Mouse (Mus musculus) erythroblast, adult 5-6 weeks (primary cell): ENCODE data around the gene Ntn5. TPM values are rescaled to one million over a fixed set of nuclear protein-coding genes. Genes with fewer than 3 reads are reported as not detected.

ENCODE experiments used
- ATAC-seq: replicated peaks from 2 replicates; pipeline ENCODE4 v1.8.0; 2016; ENCODE audit warnings: moderate number of reproducible peaks, mild to moderate bottlenecking, moderate TSS enrichment, inconsistent platforms; ENCODE audit not compliant: poor library complexity, low FRiP score, severe bottlenecking
- total RNA-seq, 2 experiments: library from RNA; stranded (forward) in 1 of 2; stranded (reverse) in 1 of 2; fragments of 150-400 nt in 1 of 2; fragments of 200-764, 138-1000 nt in 1 of 2; gene quantifications; 2 replicates each; pipeline versions ENCODE4 v1.2.3 to v1.2.4; 2015 to 2017; ENCODE audit warnings: low replicate concordance in 2 of 2

Gene Ntn5
- total RNA-seq, 2 experiments from 2014 or later = not detected

DNA sequence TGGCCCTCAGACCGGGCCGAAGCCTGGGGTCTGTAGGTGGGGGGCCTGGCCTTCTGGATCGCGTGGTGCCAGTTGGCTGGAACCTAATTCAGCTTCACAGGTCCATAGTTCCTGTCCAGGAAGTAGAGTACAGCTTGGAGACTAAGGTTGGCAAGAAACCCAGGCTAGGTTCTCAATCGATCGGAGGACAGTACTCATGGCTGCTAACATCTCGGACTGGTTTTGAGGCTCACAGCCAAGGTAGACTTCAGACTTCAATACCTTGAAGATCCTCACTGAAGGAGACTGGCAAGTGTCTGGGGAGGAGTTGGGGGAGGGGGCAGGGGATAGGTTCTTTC, 37.4 kb downstream of the Ntn5 start:
- ATAC-seq = no peak

GRCm38 (mm10) chr7:45721642-45722347, 38.0 kb downstream of the Ntn5 start:
- no peak for ATAC-seq

DNA sequence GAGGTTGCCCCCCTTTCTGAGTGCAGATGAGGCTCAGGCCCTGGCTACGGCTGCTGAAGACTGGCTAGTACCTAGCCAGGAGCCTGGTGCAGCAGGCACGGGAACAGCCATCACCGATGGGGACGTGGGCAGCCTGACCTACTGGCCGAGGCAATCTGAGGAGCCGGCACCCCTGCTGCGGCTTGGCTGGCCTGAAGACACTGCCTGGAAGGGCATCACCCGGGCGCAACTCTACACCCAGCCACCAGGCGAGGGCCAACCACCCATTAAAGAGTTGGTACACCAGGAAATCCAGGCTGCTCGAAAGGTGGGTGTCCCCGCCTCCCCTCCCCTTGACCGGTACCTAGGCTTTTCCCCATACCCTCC, 38.5 kb downstream of the Ntn5 start:
- ATAC-seq = no peak

DNA sequence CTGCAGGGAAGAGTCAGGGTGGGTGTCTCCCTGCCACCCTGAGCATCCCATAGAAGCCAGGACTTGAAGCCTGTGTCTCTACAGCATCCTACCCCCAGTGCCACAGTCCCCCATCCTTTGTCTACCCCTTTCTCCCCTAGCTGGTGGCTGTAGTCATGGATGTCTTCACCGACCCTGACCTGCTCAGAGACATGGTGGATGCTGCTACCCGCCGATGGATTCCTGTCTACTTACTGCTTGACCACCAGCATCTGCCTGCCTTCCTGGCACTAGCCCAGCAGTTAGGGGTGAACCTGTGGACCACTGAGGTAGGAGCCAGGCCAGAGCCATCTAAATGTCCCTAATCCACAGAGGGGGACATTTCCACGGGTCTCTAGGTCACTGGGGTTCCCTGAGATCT, 39.5 kb downstream of the Ntn5 start:
- no peak for ATAC-seq

GRCm38 (mm10) chr7:45723781-45724180, 40.0 kb downstream of the Ntn5 start:
- ATAC-seq = no peak

- no peak for ATAC-seq
Observed at GRCm38 (mm10) chr7:45725151-45725550, 41.3 kb downstream of the Ntn5 start.

DNA sequence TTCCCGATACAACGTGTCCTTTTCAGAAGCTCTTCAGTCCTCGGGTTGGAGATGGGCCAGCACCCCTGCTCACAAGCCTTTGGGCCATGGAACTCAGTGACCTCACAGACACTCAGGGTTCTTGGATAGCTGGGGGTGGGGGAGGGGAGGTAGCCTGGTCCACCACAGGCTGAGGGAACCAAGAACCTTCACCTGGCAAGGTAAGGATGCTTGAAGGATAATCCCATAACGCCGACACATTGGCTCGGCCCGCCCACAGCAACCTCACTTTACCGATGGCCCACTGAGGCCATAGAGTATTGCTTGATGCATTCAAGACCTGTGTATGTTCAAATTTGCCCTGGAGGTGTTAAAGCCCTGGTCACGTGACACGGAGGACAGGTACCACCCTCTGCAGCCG, 41.9 kb downstream of the Ntn5 start, which contains the start of gene Spaca4:
Spaca4 (minus strand) TSS at position 101 of the 400 bp plus-strand sequence.
- no peak for ATAC-seq

DNA sequence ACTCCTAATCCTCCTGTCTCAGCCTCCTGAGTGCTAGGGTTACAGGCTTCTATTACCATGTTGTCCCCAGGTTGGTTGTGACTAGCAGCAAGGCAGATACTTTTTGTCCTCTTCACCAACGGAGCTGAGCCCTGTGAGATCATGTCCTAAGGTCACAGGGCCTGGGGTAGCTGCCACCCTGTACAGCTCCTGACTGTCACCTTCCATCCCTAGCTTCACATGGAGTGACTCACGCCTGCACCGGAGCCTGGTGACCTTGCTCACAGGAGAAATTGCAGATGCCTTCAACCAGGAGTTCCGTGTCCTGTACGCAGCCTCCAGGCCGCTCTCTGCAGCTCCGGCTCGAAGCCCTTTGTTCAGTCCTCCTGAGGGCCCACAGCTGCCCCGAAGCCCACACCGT, 42.6 kb downstream of the Ntn5 start:
- no peak for ATAC-seq

DNA sequence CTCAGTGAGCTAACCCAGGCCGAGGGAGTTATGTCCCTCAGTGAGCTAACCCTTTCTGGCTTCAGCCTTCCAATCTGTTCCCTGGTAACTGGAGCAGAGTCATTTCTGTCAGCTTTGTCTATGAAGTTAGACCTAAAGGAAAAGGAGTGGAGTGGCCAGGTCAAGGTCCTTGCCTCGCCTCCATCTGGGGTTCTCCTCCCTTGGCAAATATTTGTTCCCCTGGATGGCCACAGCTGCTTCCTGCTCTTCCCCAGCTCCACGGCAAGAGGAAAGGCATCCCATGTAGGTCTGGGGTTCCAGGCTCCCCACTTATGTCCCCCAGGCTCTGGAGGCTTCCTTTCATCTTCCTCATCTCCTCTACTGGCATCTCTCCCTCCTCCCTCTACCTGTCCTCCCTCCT, 43.8 kb downstream of the Ntn5 start:
- no peak for ATAC-seq

GRCm38 (mm10) chr7:45730727-45731431, 47.1 kb downstream of the Ntn5 start:
- no peak for ATAC-seq

DNA sequence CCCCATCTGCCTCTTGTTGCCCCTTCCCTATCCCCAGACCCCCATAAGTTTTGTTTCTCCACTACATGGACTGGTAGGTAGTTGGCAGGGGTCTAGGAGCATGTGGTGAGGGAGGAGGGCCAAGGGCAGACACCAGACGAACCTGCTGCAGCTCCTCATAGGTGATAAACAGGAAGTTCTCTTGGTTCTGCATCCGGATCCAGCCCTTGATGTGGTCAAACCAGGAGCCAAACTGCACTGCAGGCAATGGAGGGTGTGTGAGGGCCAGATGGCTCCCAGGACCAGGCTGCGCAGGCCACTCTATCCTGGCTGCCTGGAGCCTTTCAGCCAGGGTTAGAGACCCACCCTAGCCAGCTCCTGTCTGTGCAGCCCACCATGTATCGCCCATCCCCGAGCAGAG, 49.7 kb downstream of the Ntn5 start:
- ATAC-seq = no peak

DNA sequence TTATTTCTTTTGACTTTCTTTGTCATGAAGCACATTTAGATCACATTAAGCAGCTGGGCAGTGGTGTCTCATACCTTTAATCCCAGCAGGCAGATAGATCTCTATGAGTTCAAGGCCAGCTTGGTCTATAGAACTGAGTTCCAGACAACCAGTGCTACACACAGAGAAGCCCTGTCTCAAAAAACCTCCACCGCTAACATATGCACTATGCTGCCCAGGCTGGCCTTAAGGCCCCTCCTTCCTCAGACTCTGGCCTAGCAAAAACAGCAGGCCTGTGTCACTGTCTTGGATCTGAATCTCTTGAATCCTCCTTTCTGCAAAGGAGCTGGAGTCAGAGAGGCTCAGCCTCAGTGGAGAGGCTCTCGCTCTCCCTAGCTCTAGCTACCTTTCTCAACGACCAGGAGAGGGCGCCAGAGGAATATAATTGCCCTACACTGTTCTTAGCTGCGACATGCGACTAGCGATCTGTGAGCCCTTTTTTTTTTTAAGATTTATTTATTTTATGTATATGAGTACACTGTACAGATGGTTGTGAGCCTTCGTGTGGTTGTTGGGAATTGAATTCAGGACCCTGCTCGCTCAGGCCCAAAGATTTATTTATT, 55.4 kb downstream of the Ntn5 start:
- peak; percentile 91 for ATAC-seq

GRCm38 (mm10) chr7:45739820-45740219, 56.0 kb downstream of the Ntn5 start:
- no peak for ATAC-seq

GRCm38 (mm10) chr7:45741308-45741707, 57.5 kb downstream of the Ntn5 start:
- ATAC-seq = no peak

- ATAC-seq = no peak
Observed at GRCm38 (mm10) chr7:45741777-45742176, 58.0 kb downstream of the Ntn5 start.

DNA sequence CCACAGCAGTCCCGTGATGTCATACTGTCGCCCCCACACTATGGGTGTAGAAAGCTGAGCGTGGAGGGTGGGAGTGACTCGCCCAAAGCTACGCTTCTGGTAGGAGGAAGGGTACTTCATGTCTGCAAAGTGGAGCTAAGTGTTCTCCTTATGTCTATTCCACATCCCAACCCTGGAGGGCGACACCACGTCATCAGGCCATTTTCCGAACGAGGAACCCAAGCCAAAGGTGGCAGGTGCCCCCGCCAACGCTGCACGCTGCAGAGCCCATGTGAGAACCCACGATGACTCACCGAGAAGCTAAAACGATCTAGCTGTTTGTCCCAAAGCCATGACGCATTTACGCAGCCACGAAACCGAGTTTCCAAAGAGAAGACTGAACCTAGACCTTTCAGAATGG, 58.5 kb downstream of the Ntn5 start:
- ATAC-seq = no peak

Other genes with a start within 250 kb of the Ntn5 start
Only the 30 nearest of the 36 such genes appear.
- not detected in 2 replicates for gene Tulp2, start 202.1 kb upstream of the Ntn5 start, total RNA-seq (2015; ENCODE audit: low replicate concordance)
- 0.42 TPM in 1 of 2 replicates, not detected in the other for gene Tulp2, start 202.1 kb upstream of the Ntn5 start, total RNA-seq (2017; ENCODE audit: low replicate concordance)
- gene Gm45808, start 197.2 kb upstream of the Ntn5 start, total RNA-seq (2015; ENCODE audit: low replicate concordance) = not detected in 2 replicates
- gene Gm45808, start 197.2 kb upstream of the Ntn5 start, total RNA-seq (2017; ENCODE audit: low replicate concordance) = not detected in 2 replicates
- 3.3 TPM in 2 replicates for gene Dhdh, start 195.2 kb upstream of the Ntn5 start, total RNA-seq (2015; ENCODE audit: low replicate concordance)
- 2.1 and 2.3 TPM in 2 replicates for gene Dhdh, start 195.2 kb upstream of the Ntn5 start, total RNA-seq (2017; ENCODE audit: low replicate concordance)
- gene Nucb1, start 173.6 kb upstream of the Ntn5 start, total RNA-seq (2015; ENCODE audit: low replicate concordance) = 83.0 and 88.6 TPM in 2 replicates
- gene Nucb1, start 173.6 kb upstream of the Ntn5 start, total RNA-seq (2017; ENCODE audit: low replicate concordance) = 487 and 671 TPM in 2 replicates
- 1,095 and 1,392 TPM in 2 replicates for gene Ppp1r15a, start 157.8 kb upstream of the Ntn5 start, total RNA-seq (2015; ENCODE audit: low replicate concordance)
- 1,351 and 1,490 TPM in 2 replicates for gene Ppp1r15a, start 157.8 kb upstream of the Ntn5 start, total RNA-seq (2017; ENCODE audit: low replicate concordance)
- gene Plekha4, start 157.7 kb upstream of the Ntn5 start, total RNA-seq (2015; ENCODE audit: low replicate concordance) = 1.3 TPM in 1 of 2 replicates, not detected in the other
- 2.8 and 9.9 TPM in 2 replicates for gene Plekha4, start 157.7 kb upstream of the Ntn5 start, total RNA-seq (2017; ENCODE audit: low replicate concordance)
- not detected in 2 replicates for gene Hsd17b14, start 129.1 kb upstream of the Ntn5 start, total RNA-seq (2015; ENCODE audit: low replicate concordance)
- gene Hsd17b14, start 129.1 kb upstream of the Ntn5 start, total RNA-seq (2017; ENCODE audit: low replicate concordance) = not detected in 2 replicates
- 5.8 and 9.0 TPM in 2 replicates for gene Bcat2, start 113.9 kb upstream of the Ntn5 start, total RNA-seq (2015; ENCODE audit: low replicate concordance)
- 10.7 and 11.2 TPM in 2 replicates for gene Bcat2, start 113.9 kb upstream of the Ntn5 start, total RNA-seq (2017; ENCODE audit: low replicate concordance)
- gene Fgf21, start 68.5 kb upstream of the Ntn5 start, total RNA-seq (2015; ENCODE audit: low replicate concordance) = not detected in 2 replicates
- gene Fgf21, start 68.5 kb upstream of the Ntn5 start, total RNA-seq (2017; ENCODE audit: low replicate concordance) = not detected in 2 replicates
- gene Fut1, start 66.7 kb upstream of the Ntn5 start, total RNA-seq (2015; ENCODE audit: low replicate concordance) = not detected in 2 replicates
- gene Fut1, start 66.7 kb upstream of the Ntn5 start, total RNA-seq (2017; ENCODE audit: low replicate concordance) = not detected in 2 replicates
- not detected in 2 replicates for gene Izumo1, start 62.2 kb upstream of the Ntn5 start, total RNA-seq (2015; ENCODE audit: low replicate concordance)
- not detected in 2 replicates for gene Izumo1, start 62.2 kb upstream of the Ntn5 start, total RNA-seq (2017; ENCODE audit: low replicate concordance)
- gene Rasip1, start 56.5 kb upstream of the Ntn5 start, total RNA-seq (2015; ENCODE audit: low replicate concordance) = not detected in 2 replicates
- not detected in 2 replicates for gene Rasip1, start 56.5 kb upstream of the Ntn5 start, total RNA-seq (2017; ENCODE audit: low replicate concordance)
- not detected in 2 replicates for gene Mamstr, start 44.0 kb upstream of the Ntn5 start, total RNA-seq (2015; ENCODE audit: low replicate concordance)
- not detected in 2 replicates for gene Mamstr, start 44.0 kb upstream of the Ntn5 start, total RNA-seq (2017; ENCODE audit: low replicate concordance)
- not detected in 2 replicates for gene Fut2, start 17.6 kb upstream of the Ntn5 start, total RNA-seq (2015; ENCODE audit: low replicate concordance)
- not detected in 2 replicates for gene Fut2, start 17.6 kb upstream of the Ntn5 start, total RNA-seq (2017; ENCODE audit: low replicate concordance)
- not detected in 2 replicates for gene Sec1, start 10.4 kb downstream of the Ntn5 start, total RNA-seq (2015; ENCODE audit: low replicate concordance)
- not detected in 2 replicates for gene Sec1, start 10.4 kb downstream of the Ntn5 start, total RNA-seq (2017; ENCODE audit: low replicate concordance)
- gene Car11, start 15.8 kb downstream of the Ntn5 start, total RNA-seq (2015; ENCODE audit: low replicate concordance) = not detected in 2 replicates
- not detected in 2 replicates for gene Car11, start 15.8 kb downstream of the Ntn5 start, total RNA-seq (2017; ENCODE audit: low replicate concordance)
- 1.5 and 1.9 TPM in 2 replicates for gene Dbp, start 21.1 kb downstream of the Ntn5 start, total RNA-seq (2015; ENCODE audit: low replicate concordance)
- gene Dbp, start 21.1 kb downstream of the Ntn5 start, total RNA-seq (2017; ENCODE audit: low replicate concordance) = 0.77 and 2.2 TPM in 2 replicates
- gene Rpl18, start 31.4 kb downstream of the Ntn5 start, total RNA-seq (2015; ENCODE audit: low replicate concordance) = 423 and 424 TPM in 2 replicates
- 286 and 289 TPM in 2 replicates for gene Rpl18, start 31.4 kb downstream of the Ntn5 start, total RNA-seq (2017; ENCODE audit: low replicate concordance)
- 4.6 and 7.9 TPM in 2 replicates for gene Sphk2, start 34.0 kb downstream of the Ntn5 start, total RNA-seq (2015; ENCODE audit: low replicate concordance)
- gene Sphk2, start 34.0 kb downstream of the Ntn5 start, total RNA-seq (2017; ENCODE audit: low replicate concordance) = 2.1 and 2.6 TPM in 2 replicates
- gene Fam83e, start 37.2 kb downstream of the Ntn5 start, total RNA-seq (2015; ENCODE audit: low replicate concordance) = not detected in 2 replicates
- gene Fam83e, start 37.2 kb downstream of the Ntn5 start, total RNA-seq (2017; ENCODE audit: low replicate concordance) = not detected in 2 replicates
- not detected in 2 replicates for gene Spaca4, start 41.8 kb downstream of the Ntn5 start, total RNA-seq (2015; ENCODE audit: low replicate concordance)
- not detected in 2 replicates for gene Spaca4, start 41.8 kb downstream of the Ntn5 start, total RNA-seq (2017; ENCODE audit: low replicate concordance)
- gene Lmtk3, start 99.7 kb downstream of the Ntn5 start, total RNA-seq (2015; ENCODE audit: low replicate concordance) = not detected in 2 replicates
- gene Lmtk3, start 99.7 kb downstream of the Ntn5 start, total RNA-seq (2017; ENCODE audit: low replicate concordance) = not detected in 2 replicates
- gene Sult2b1, start 100.6 kb downstream of the Ntn5 start, total RNA-seq (2015; ENCODE audit: low replicate concordance) = not detected in 2 replicates
- gene Sult2b1, start 100.6 kb downstream of the Ntn5 start, total RNA-seq (2017; ENCODE audit: low replicate concordance) = not detected in 2 replicates
- 10.6 and 10.7 TPM in 2 replicates for gene Cyth2, start 130.6 kb downstream of the Ntn5 start, total RNA-seq (2015; ENCODE audit: low replicate concordance)
- 11.6 and 14.5 TPM in 2 replicates for gene Cyth2, start 130.6 kb downstream of the Ntn5 start, total RNA-seq (2017; ENCODE audit: low replicate concordance)
- 0.38 TPM in 1 of 2 replicates, not detected in the other for gene Kcnj14, start 140.8 kb downstream of the Ntn5 start, total RNA-seq (2015; ENCODE audit: low replicate concordance)
- gene Kcnj14, start 140.8 kb downstream of the Ntn5 start, total RNA-seq (2017; ENCODE audit: low replicate concordance) = 0.09 TPM in 1 of 2 replicates, not detected in the other
- gene Grwd1, start 146.9 kb downstream of the Ntn5 start, total RNA-seq (2015; ENCODE audit: low replicate concordance) = 1.5 and 2.3 TPM in 2 replicates
- 0.43 and 3.1 TPM in 2 replicates for gene Grwd1, start 146.9 kb downstream of the Ntn5 start, total RNA-seq (2017; ENCODE audit: low replicate concordance)
- 31.3 and 67.2 TPM in 2 replicates for gene Kdelr1, start 188.8 kb downstream of the Ntn5 start, total RNA-seq (2015; ENCODE audit: low replicate concordance)
- 18.0 and 20.1 TPM in 2 replicates for gene Kdelr1, start 188.8 kb downstream of the Ntn5 start, total RNA-seq (2017; ENCODE audit: low replicate concordance)
- gene Grin2d, start 194.4 kb downstream of the Ntn5 start, total RNA-seq (2015; ENCODE audit: low replicate concordance) = not detected in 2 replicates
- 0.28 TPM in 1 of 2 replicates, not detected in the other for gene Grin2d, start 194.4 kb downstream of the Ntn5 start, total RNA-seq (2017; ENCODE audit: low replicate concordance)
- 4.0 TPM in 1 of 2 replicates, not detected in the other for gene Syngr4, start 212.7 kb downstream of the Ntn5 start, total RNA-seq (2015; ENCODE audit: low replicate concordance)
- not detected in 2 replicates for gene Syngr4, start 212.7 kb downstream of the Ntn5 start, total RNA-seq (2017; ENCODE audit: low replicate concordance)
- 1.3 TPM in 1 of 2 replicates, not detected in the other for gene Tmem143, start 212.9 kb downstream of the Ntn5 start, total RNA-seq (2015; ENCODE audit: low replicate concordance)
- gene Tmem143, start 212.9 kb downstream of the Ntn5 start, total RNA-seq (2017; ENCODE audit: low replicate concordance) = 0.26 and 3.8 TPM in 2 replicates